Mouse (Mus musculus) intestine, embryonic 14.5 days (tissue): ENCODE results near the gene Gm12117. TPM values are rescaled to one million over a fixed set of nuclear protein-coding genes. Genes with fewer than 3 reads are reported as not detected.

Source experiments
- ATAC-seq: fragments of 200-750 bp; cut with Nextera tagmentation; replicated peaks from 2 replicates; pipeline ENCODE4 v1.8.0; 2017; ENCODE audit warnings: low read depth, moderate number of reproducible peaks, moderate TSS enrichment, moderate library complexity; ENCODE audit not compliant: low FRiP score, low TSS enrichment
- DNase-seq: peaks from one replicate; pipeline ENCODE4 v3.0.0-alpha.2; 2018; ENCODE audit warnings: low spot score
- H3K27ac ChIP-seq: fragments of 300-500 bp; sonication (generic); 2 replicates; pipeline ENCODE4 v1.5.1; 2014; ENCODE audit warnings: low read depth, mild to moderate bottlenecking, control low read depth
- H3K27me3 ChIP-seq: fragments of 300-500 bp; sonication (generic); replicated peaks from 2 replicates; pipeline ENCODE4 v1.6.1; 2014; ENCODE audit warnings: low read length, control low read depth; ENCODE audit not compliant: control insufficient read depth, insufficient read depth
- H3K36me3 ChIP-seq: fragments of 300-500 bp; sonication (generic); 2 replicates; pipeline ENCODE4 v1.6.1; 2014; ENCODE audit warnings: low read length, control low read depth; ENCODE audit not compliant: control insufficient read depth, insufficient read depth
- H3K4me1 ChIP-seq: fragments of 300-500 bp; sonication (generic); replicated peaks from 2 replicates; pipeline ENCODE4 v1.6.1; 2014; ENCODE audit warnings: low read length, control low read depth, mixed read lengths; ENCODE audit not compliant: control insufficient read depth, insufficient read depth
- H3K4me2 ChIP-seq: fragments of 300-500 bp; sonication (generic); 2 replicates; pipeline ENCODE4 v1.6.1; 2014; ENCODE audit warnings: low read length
- H3K4me3 ChIP-seq: fragments of 300-500 bp; sonication (generic); 2 replicates; pipeline ENCODE4 v1.5.1; 2014; ENCODE audit warnings: low read depth, low read length, control low read depth, mixed read lengths
- H3K9ac ChIP-seq: fragments of 300-500 bp; sonication (generic); 2 replicates; pipeline ENCODE4 v1.6.1; 2014; ENCODE audit warnings: mild to moderate bottlenecking, low read length
- H3K9me3 ChIP-seq: fragments of 300-500 bp; sonication (generic); 2 replicates; pipeline ENCODE4 v1.6.1; 2016; ENCODE audit warnings: low read length, control low read depth; ENCODE audit not compliant: control insufficient read depth
- WGBS: fragments of 180-500 bp; shearing (Covaris S2); extraction: QIAGEN DNeasy Blood & Tissue Kit; methylation state at CpG from one replicate; pipeline ENCODE4 v1.1.7; 2014; 5-methylcytosine and 5-hydroxymethylcytosine counted together
- polyA plus RNA-seq: library from polyadenylated mRNA; unstranded; fragments of >200 nt; fragmentation: Nextera tagmentation; extraction: Ambion mirVana; gene quantifications from 2 replicates; pipeline ENCODE4 v1.2.1, GENCODE M21; 2014

The Gm12117 gene
- polyA plus RNA-seq, 1 experiment from 2014 or later: not detected

DNA sequence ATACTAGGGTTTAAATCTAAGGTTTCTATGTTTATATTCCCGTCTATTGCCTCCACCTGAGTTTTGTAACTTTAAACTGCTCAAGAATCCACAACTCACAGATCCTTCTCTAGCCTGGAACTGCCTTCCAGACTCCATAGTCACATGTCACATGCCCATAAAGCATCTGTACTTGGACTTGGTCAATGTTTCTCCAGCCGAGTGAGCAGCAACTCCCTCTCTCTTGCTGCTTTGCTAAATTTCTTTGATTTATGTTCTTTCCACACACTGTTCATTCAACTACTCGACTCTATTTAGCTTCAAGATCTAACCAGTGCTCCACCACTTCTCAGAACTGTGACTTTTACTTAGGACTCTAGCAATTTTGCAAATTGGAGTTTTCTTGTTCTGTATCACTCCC, 1.7 kb downstream of the Gm12117 start:
- 51% methylated on average over 3 of the region's 3 CpGs for WGBS
- DNase-seq (no peak), ATAC-seq (no peak)
- H3K36me3 ChIP-seq: no peaks in the 10 kb centered on the region
- no peaks in the 10 kb centered on the region for H3K27me3 ChIP-seq
- no peak overlapping the region for H3K27ac ChIP-seq
- H3K4me2 ChIP-seq: no peak overlapping the region
- no peak overlapping the region for H3K9ac ChIP-seq
- H3K4me3 ChIP-seq: no peak overlapping the region
- H3K4me1 ChIP-seq: no peaks in the 10 kb centered on the region
- no peaks in the 10 kb centered on the region for H3K9me3 ChIP-seq

DNA sequence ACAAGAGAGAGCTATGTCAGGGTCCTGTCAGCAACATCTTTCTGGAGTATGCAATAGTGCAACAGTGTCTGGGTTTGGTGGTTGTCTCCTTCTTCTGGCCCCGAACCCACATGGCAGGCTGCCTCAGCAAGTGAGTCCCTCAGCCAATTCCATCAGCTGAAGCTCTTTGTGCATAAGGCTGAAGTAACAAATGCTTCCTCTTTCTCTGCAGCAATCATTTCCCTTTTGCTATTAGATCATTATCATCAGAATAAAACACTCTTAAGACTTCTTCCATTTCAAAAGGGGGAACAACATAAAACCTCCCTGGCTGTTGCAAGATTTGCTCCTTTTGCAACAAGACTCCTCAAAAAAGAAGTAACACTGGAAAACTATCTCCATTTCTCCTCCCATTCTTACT, 2.2 kb downstream of the Gm12117 start:
- ATAC-seq (no peak), DNase-seq (no peak)
- no peak overlapping the region for H3K27ac ChIP-seq
- H3K4me1 ChIP-seq: no peaks in the 10 kb centered on the region
- no peaks in the 10 kb centered on the region for H3K36me3 ChIP-seq
- H3K27me3 ChIP-seq: no peaks in the 10 kb centered on the region
- H3K9me3 ChIP-seq: no peaks in the 10 kb centered on the region
- no peak overlapping the region for H3K4me3 ChIP-seq
- H3K4me2 ChIP-seq: no peak overlapping the region
- 88% methylated on average over 1 of the region's 1 CpGs for WGBS
- no peak overlapping the region for H3K9ac ChIP-seq

DNA sequence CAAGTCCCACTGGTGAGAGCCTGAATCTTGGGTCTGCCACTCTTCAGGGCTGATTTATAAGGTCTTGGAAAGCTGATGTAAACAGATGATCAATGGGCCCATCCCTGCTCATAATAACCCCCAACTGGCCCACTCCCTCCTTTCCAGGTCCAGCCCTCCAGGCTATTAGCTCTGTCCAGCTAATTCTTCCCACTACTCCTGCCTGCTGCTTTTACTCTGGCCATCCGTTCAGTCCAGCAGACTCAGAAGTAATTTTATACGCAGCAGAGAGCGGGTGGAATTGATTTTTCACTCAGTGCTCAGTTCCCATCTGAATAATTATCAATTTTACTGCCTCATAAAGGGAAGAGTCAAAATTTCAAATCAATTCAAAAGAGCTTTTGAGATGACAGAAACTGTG, 36.2 kb downstream of the Gm12117 start:
- ATAC-seq (no peak), DNase-seq (no peak)
- Histone ChIP-seq H3K9me3 (no peaks in the 10 kb centered on the region), H3K27ac (no peak overlapping the region), H3K4me1 (no peaks in the 10 kb centered on the region), H3K9ac (no peak overlapping the region), H3K4me3 (no peak overlapping the region), H3K4me2 (no peak overlapping the region), H3K36me3 (no peaks in the 10 kb centered on the region), H3K27me3 (no peaks in the 10 kb centered on the region)
- WGBS: 67% methylated on average over 3 of the region's 3 CpGs

DNA sequence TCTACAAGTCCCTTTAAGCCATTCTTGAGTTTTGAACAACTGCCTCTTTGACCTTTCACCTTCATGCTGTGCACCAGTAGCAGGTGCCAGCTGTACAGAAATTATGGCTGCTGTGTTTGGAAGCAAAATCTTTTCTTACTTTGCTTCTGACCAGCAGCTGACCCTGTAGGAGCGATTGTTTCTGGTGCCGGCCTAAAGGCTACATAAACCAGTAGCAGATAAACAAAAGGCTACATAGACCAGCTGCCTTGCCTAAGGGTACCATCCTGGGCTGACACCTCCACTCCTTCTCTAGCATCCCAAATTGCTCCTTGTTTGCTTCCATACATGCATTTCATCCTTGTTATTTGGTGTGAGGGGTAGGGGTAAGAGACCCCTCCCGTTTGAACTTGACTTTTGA, 42.4 kb downstream of the Gm12117 start:
- Histone ChIP-seq H3K27me3 (no peaks in the 10 kb centered on the region), H3K4me3 (no peak overlapping the region), H3K9ac (no peak overlapping the region), H3K27ac (no peak overlapping the region), H3K4me1 (no peaks in the 10 kb centered on the region), H3K9me3 (no peaks in the 10 kb centered on the region), H3K4me2 (no peak overlapping the region), H3K36me3 (no peaks in the 10 kb centered on the region)
- ATAC-seq: no peak
- 38% methylated on average over 3 of the region's 3 CpGs for WGBS
- no peak for DNase-seq

DNA sequence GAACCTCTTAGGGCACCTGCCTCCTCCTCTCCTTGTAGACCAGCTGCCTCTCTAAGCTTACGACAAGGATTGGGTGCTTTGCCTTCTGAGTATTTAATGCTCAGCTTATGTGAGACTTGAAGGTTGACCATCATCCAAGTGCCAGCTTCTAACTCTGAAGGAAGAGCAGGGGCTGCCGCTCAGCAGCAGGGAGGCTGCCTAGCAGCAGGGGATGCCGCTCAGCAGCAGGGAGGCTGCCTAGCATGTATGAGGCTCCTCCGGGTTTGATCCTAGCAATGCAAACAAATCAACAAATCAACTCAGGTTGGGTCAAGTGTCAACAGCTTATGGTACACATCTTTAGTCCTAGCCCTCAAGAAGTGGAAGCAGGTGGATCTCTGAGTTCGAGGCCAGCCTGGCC, 44.5 kb downstream of the Gm12117 start:
- no peak for DNase-seq
- Histone ChIP-seq H3K36me3 (no peaks in the 10 kb centered on the region), H3K27me3 (no peaks in the 10 kb centered on the region), H3K27ac (no peak overlapping the region), H3K9ac (no peak overlapping the region), H3K4me3 (no peak overlapping the region), H3K4me1 (no peaks in the 10 kb centered on the region), H3K4me2 (no peak overlapping the region), H3K9me3 (no peaks in the 10 kb centered on the region)
- ATAC-seq: no peak
- whole genome bisulfite sequencing: 65% methylated on average over 5 of the region's 5 CpGs

DNA sequence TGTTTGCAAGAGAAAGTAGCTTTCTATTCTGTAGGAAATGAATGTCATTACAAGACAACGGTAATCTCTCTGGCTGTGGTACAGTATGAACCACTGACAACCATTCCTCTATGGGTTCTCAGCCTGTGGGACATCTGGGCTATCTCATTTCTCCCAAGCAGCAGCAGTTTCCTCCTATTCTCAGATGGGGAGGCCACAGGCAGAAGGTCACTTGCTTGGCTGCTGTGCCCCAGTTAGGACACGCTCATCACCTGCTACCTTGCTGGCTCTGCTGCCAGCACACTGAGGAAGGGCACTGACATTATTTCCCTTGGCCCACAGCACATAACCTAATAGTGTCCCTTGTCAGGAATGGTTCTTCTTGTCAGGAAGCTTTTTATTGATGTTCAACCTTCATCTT, 48.4 kb downstream of the Gm12117 start:
- no peak for DNase-seq
- no peaks in the 10 kb centered on the region for H3K4me1 ChIP-seq
- no peak overlapping the region for H3K9ac ChIP-seq
- WGBS: 90% methylated on average over 2 of the region's 2 CpGs
- H3K36me3 ChIP-seq: no peaks in the 10 kb centered on the region
- H3K27ac ChIP-seq: no peak overlapping the region
- no peaks in the 10 kb centered on the region for H3K27me3 ChIP-seq
- H3K4me2 ChIP-seq: no peak overlapping the region
- no peak overlapping the region for H3K4me3 ChIP-seq
- H3K9me3 ChIP-seq: no peaks in the 10 kb centered on the region
- ATAC-seq: no peak

DNA sequence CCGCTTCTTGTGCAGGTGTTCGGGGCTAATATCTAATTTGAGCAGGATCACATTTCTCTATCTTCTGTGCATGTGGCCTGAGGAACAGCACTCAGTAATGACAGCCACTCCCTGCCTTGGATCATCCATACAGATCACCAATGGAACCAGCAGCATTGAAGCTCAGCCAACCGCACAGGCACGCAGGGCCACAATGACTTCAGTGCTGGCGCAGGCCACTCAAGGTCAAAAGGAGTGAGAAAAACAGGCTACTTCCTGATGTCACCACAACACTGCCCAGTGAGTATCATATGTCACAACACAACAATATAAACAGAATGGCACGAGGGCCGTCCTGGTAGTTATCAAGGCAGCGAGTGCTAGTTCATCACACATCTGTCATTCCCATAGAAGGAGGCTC, 50.0 kb downstream of the Gm12117 start:
- Histone ChIP-seq H3K4me3 (no peak overlapping the region), H3K36me3 (no peaks in the 10 kb centered on the region), H3K27ac (no peak overlapping the region), H3K9ac (no peak overlapping the region), H3K9me3 (no peaks in the 10 kb centered on the region), H3K27me3 (no peaks in the 10 kb centered on the region), H3K4me1 (peaks cover 8% of the 10 kb centered on the region), H3K4me2 (no peak overlapping the region)
- WGBS: 76% methylated on average over 8 of the region's 8 CpGs
- ATAC-seq (no peak), DNase-seq (no peak)

Other genes with a start within 250 kb of the Gm12117 start
- 1.5 and 2.1 TPM in 2 replicates for gene Fgf18, start 129.3 kb downstream of the Gm12117 start, polyA plus RNA-seq
- gene Npm1, start 113.5 kb downstream of the Gm12117 start, polyA plus RNA-seq: 1,263 and 1,282 TPM in 2 replicates
- gene Tlx3, start 73.1 kb downstream of the Gm12117 start, polyA plus RNA-seq: 0.15 and 0.19 TPM in 2 replicates
- gene Ranbp17, start 237.0 kb upstream of the Gm12117 start, polyA plus RNA-seq: 6.8 and 7.6 TPM in 2 replicates